Mouse (Mus musculus): Measurements from ENCODE around the gene Map6d1. TPM values are rescaled to one million over a fixed set of nuclear protein-coding genes. Genes with fewer than 3 reads are reported as not detected.

The Map6d1 gene
- 0.85 and 1.1 TPM in 2 replicates for polyA plus RNA-seq (2014; fragmentation: Nextera tagmentation; extraction: Ambion mirVana)

DNA sequence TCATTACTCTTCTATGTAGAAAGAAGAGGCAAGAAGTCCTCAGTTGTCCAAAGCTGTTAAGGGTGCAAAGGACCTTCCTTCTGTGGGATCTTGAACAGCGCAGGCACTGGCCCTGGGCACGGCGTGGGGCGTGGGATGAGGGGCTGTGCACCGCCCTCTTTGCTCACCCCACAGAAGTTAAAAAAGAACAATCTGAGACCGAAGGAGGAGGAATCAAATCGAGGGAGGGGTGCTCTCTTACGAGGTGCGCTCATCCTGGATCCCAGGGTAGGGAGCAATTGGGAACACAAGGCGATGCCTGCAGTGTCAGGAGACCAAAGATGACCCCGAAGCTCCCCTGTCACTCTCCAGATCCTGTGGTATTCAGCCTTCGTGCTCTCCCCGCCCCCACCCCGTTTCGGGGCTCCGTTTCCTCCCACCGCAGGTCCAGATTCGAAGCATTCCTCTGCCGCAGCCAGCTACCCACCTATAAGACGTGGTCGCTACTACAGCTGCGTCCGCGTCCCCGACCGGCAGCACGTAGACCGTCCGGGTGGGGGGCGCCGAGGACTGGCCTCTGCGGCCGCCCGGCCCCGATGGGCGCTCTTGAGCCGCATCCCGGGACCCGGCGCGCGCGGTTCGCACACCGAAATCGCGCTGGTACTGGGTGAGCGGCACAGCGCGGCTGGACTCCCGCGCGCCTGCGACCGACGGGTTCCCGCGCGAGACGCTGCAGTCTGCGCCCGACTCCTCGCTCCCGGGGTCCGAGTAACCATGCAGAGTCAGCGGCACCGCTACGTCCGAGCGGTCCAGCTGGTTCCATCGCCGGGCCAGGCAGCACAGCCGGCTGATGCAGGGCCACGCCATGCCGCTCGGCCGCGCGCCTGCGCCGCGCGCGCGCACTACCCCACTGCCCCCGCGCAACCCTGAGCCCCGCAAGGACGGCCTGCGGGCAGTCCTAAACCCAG is at the start of gene Map6d1:
Map6d1 (minus strand) TSS at position 891 of the 947 bp plus-strand sequence.
- Histone ChIP-seq H3K36me3 (ENCODE audit: control insufficient read depth, insufficient read depth, low read length) (no peaks in the 10 kb centered on the region), H3K4me3 (ENCODE audit: control insufficient read depth in 1 of 2, insufficient read depth in 1 of 2, low read depth in 1 of 2, low read length in 2 of 2) (peak within 1 kb of the TSS; percentile 58 to 80), H3K27me3 (ENCODE audit: control insufficient read depth, insufficient read depth, low read length) (0 out of 2 replicates have a peak, but pooled peaks cover 4% of the 10 kb centered on the region), H3K27ac (replicated peaks in 1 of 2; ENCODE audit: control insufficient read depth in 1 of 2, insufficient read depth in 1 of 2, low read depth in 2 of 2, low read length in 2 of 2) (no peak within 1 kb of the TSS), H3K9me3 (ENCODE audit: control insufficient read depth, low read length) (no peaks in the 10 kb centered on the region), H3K9ac (ENCODE audit: low read length) (peak within 1 kb of the TSS; percentile 76), H3K4me1 (ENCODE audit: control insufficient read depth in 2 of 2, insufficient read depth in 2 of 2, low read length in 2 of 2) (peaks cover 2 to 6% of the 10 kb centered on the region in 2 experiments; a peak in 1 of 4 replicates), H3K4me2 (ENCODE audit: low read length) (peak within 1 kb of the TSS; percentile 92)
- 1% methylated on average over 89 of the region's 90 CpGs for WGBS
- peak; percentile 57; the same call in 1 of the 2 replicates for ATAC-seq (ENCODE audit: insufficient number of reproducible peaks, insufficient read depth, low FRiP score, low read depth)

DNA sequence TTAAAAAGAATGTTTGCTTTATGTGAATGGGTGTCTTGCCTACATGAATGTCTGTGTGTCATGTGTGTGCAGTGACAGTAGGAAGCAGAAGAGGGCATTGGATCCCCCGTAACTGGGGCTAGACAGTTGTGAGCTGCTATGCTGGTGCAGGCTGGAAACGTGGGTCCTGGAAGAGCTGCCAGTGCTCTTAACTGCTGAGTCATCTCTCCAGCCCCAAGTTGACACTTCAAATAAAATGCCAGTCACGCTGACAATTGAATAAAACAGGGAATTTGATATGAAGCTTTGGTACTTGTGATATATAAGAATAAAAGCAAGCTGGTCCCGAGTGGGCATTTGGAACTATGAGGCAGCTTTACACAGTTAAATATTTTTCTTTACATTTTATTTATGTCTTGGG is 39.1 kb upstream of the Map6d1 start:
- peaks cover 68% of the 10 kb centered on the region for H3K36me3 ChIP-seq (ENCODE audit: control insufficient read depth, insufficient read depth, low read length)
- H3K9ac ChIP-seq (ENCODE audit: low read length) = no peak overlapping the region
- 0 out of 4 replicates have a peak, but pooled peaks cover 0 to 5% of the 10 kb centered on the region in 2 experiments for H3K4me1 ChIP-seq (ENCODE audit: control insufficient read depth in 2 of 2, insufficient read depth in 2 of 2, low read length in 2 of 2)
- H3K4me3 ChIP-seq (ENCODE audit: control insufficient read depth in 1 of 2, insufficient read depth in 1 of 2, low read depth in 1 of 2, low read length in 2 of 2) = no peak overlapping the region
- WGBS = 72% methylated on average over 4 of the region's 4 CpGs
- no peaks in the 10 kb centered on the region for H3K27me3 ChIP-seq (ENCODE audit: control insufficient read depth, insufficient read depth, low read length)
- no peak overlapping the region for H3K27ac ChIP-seq (replicated peaks in 1 of 2; ENCODE audit: control insufficient read depth in 1 of 2, insufficient read depth in 1 of 2, low read depth in 2 of 2, low read length in 2 of 2)
- no peaks in the 10 kb centered on the region for H3K9me3 ChIP-seq (ENCODE audit: control insufficient read depth, low read length)
- no peak overlapping the region for H3K4me2 ChIP-seq (ENCODE audit: low read length)
- no peak for ATAC-seq (ENCODE audit: insufficient number of reproducible peaks, insufficient read depth, low FRiP score, low read depth)

DNA sequence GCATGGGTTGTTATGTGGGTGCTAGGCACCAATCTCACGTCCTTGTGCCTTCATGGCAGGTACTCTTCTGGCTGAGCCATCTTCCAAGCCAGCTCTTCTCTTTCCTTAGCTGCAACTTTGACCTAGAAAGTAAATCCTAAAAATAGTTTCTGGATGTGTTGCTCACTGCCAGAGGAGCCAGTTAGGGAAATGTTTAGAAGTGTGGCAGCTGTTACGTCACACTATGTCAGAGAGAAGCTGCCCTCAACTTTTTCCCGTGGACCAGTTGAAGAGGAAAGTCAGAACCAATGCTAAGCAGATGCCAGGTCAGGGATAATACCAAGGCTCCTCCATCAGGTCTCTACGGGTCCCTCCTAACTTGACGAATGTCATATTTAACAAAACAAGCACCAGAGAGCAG is 38.2 kb upstream of the Map6d1 start:
- no peak for ATAC-seq (ENCODE audit: insufficient number of reproducible peaks, insufficient read depth, low FRiP score, low read depth)
- H3K36me3 ChIP-seq (ENCODE audit: control insufficient read depth, insufficient read depth, low read length) = peaks cover 59% of the 10 kb centered on the region

DNA sequence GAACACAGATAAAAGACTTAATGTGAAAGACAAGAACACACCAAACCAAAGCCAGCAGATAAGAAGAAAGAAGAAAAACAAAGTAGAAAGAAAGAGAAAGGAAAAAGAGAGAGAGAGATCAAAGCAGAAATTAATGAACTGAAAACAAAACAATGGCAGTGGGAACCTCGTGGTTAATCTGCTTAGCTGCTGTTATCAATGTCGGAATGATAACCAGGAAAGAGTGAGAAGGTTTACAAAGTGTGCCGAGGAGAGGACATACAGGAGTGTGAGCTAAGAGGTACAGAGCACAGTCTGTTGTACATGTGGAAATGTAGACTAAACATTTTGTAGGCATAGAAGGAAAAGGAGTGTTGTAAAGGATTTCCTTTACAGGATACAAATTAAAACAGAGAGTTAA is 31.8 kb upstream of the Map6d1 start:
- H3K27me3 ChIP-seq (ENCODE audit: control insufficient read depth, insufficient read depth, low read length) = no peaks in the 10 kb centered on the region
- H3K4me2 ChIP-seq (ENCODE audit: low read length) = no peak overlapping the region
- no peaks in the 10 kb centered on the region for H3K9me3 ChIP-seq (ENCODE audit: control insufficient read depth, low read length)
- 5% methylated on average over 3 of the region's 3 CpGs for WGBS
- no peak overlapping the region for H3K4me3 ChIP-seq (ENCODE audit: control insufficient read depth in 1 of 2, insufficient read depth in 1 of 2, low read depth in 1 of 2, low read length in 2 of 2)
- H3K27ac ChIP-seq (replicated peaks in 1 of 2; ENCODE audit: control insufficient read depth in 1 of 2, insufficient read depth in 1 of 2, low read depth in 2 of 2, low read length in 2 of 2) = no peak overlapping the region
- H3K36me3 ChIP-seq (ENCODE audit: control insufficient read depth, insufficient read depth, low read length) = peaks cover 2% of the 10 kb centered on the region; the same call in 1 of the 2 replicates
- H3K9ac ChIP-seq (ENCODE audit: low read length) = no peak overlapping the region
- no peak for ATAC-seq (ENCODE audit: insufficient number of reproducible peaks, insufficient read depth, low FRiP score, low read depth)
- H3K4me1 ChIP-seq (ENCODE audit: control insufficient read depth in 2 of 2, insufficient read depth in 2 of 2, low read length in 2 of 2) = peaks cover 0 to 8% of the 10 kb centered on the region in 2 experiments; a peak in 1 of 4 replicates

More for the DNA sequence above, 38.2 kb upstream of the Map6d1 start:
- Histone ChIP-seq H3K27me3 (ENCODE audit: control insufficient read depth, insufficient read depth, low read length) (no peaks in the 10 kb centered on the region), H3K4me3 (ENCODE audit: control insufficient read depth in 1 of 2, insufficient read depth in 1 of 2, low read depth in 1 of 2, low read length in 2 of 2) (no peak overlapping the region), H3K4me1 (ENCODE audit: control insufficient read depth in 2 of 2, insufficient read depth in 2 of 2, low read length in 2 of 2) (0 out of 4 replicates have a peak, but pooled peaks cover 0 to 5% of the 10 kb centered on the region in 2 experiments), H3K4me2 (ENCODE audit: low read length) (no peak overlapping the region), H3K9me3 (ENCODE audit: control insufficient read depth, low read length) (no peaks in the 10 kb centered on the region), H3K9ac (ENCODE audit: low read length) (no peak overlapping the region), H3K27ac (replicated peaks in 1 of 2; ENCODE audit: control insufficient read depth in 1 of 2, insufficient read depth in 1 of 2, low read depth in 2 of 2, low read length in 2 of 2) (no peak overlapping the region)
- 67% methylated on average over 5 of the region's 5 CpGs for WGBS

DNA sequence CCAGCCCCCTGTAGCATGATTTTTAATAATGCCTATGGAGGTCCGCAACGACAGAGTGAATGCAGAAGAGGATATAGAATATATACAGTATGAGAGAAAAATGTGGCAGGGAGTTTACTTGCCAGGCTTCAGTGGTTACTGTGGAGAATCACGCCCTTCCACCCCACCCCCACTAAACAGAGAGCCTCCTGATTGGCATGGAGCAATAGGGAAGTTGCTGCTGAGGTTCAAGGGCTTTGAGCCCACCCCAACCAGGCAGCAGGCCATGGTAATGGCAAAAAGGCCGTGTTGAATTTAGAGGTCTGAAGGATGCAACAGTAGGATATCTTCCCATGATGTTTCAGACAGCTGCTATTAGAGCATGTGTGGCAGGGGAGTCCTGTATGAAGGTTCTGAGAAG is 30.2 kb upstream of the Map6d1 start:
- WGBS = 86% methylated on average over 4 of the region's 4 CpGs
- ATAC-seq (ENCODE audit: insufficient number of reproducible peaks, insufficient read depth, low FRiP score, low read depth) = no peak
- H3K4me2 ChIP-seq (ENCODE audit: low read length) = no peak overlapping the region
- H3K9me3 ChIP-seq (ENCODE audit: control insufficient read depth, low read length) = no peaks in the 10 kb centered on the region
- H3K27ac ChIP-seq (replicated peaks in 1 of 2; ENCODE audit: control insufficient read depth in 1 of 2, insufficient read depth in 1 of 2, low read depth in 2 of 2, low read length in 2 of 2) = no peak overlapping the region
- peaks cover 0 to 8% of the 10 kb centered on the region in 2 experiments; a peak in 1 of 4 replicates for H3K4me1 ChIP-seq (ENCODE audit: control insufficient read depth in 2 of 2, insufficient read depth in 2 of 2, low read length in 2 of 2)
- no peak overlapping the region for H3K4me3 ChIP-seq (ENCODE audit: control insufficient read depth in 1 of 2, insufficient read depth in 1 of 2, low read depth in 1 of 2, low read length in 2 of 2)
- H3K27me3 ChIP-seq (ENCODE audit: control insufficient read depth, insufficient read depth, low read length) = no peaks in the 10 kb centered on the region
- no peak overlapping the region for H3K9ac ChIP-seq (ENCODE audit: low read length)
- H3K36me3 ChIP-seq (ENCODE audit: control insufficient read depth, insufficient read depth, low read length) = no peaks in the 10 kb centered on the region

DNA sequence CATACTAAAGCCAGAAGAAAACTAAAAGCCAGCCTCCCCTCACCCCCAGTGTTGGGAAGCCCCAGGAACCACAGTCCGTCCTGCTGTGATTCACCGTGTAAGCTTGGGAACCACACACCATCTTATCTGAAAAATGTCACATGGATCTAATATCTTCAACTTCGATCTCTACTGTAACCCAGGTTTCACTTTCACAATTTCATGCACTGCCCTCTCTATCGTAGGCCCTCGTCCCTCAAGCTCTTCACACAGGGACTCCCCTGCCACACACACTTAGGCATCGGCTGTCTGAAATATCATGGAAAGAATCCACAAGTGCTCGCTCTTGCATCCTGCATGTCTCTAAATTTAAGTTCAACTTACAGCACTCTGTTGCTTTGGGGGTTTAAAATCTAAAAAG is 23.9 kb upstream of the Map6d1 start:
- no peaks in the 10 kb centered on the region for H3K36me3 ChIP-seq (ENCODE audit: control insufficient read depth, insufficient read depth, low read length)
- H3K27me3 ChIP-seq (ENCODE audit: control insufficient read depth, insufficient read depth, low read length) = no peaks in the 10 kb centered on the region
- WGBS = 48% methylated on average over 7 of the region's 7 CpGs
- H3K27ac ChIP-seq (replicated peaks in 1 of 2; ENCODE audit: control insufficient read depth in 1 of 2, insufficient read depth in 1 of 2, low read depth in 2 of 2, low read length in 2 of 2) = peak overlapping the region; percentile 14 to 34; a peak in 1 of 4 replicates
- no peak overlapping the region for H3K4me3 ChIP-seq (ENCODE audit: control insufficient read depth in 1 of 2, insufficient read depth in 1 of 2, low read depth in 1 of 2, low read length in 2 of 2)
- peak overlapping the region; percentile 29 for H3K4me2 ChIP-seq (ENCODE audit: low read length)
- no peaks in the 10 kb centered on the region for H3K9me3 ChIP-seq (ENCODE audit: control insufficient read depth, low read length)
- H3K9ac ChIP-seq (ENCODE audit: low read length) = no peak overlapping the region
- ATAC-seq (ENCODE audit: insufficient number of reproducible peaks, insufficient read depth, low FRiP score, low read depth) = no peak
- H3K4me1 ChIP-seq (ENCODE audit: control insufficient read depth in 2 of 2, insufficient read depth in 2 of 2, low read length in 2 of 2) = peaks cover 0 to 9% of the 10 kb centered on the region in 2 experiments; a peak in 2 of 4 replicates

DNA sequence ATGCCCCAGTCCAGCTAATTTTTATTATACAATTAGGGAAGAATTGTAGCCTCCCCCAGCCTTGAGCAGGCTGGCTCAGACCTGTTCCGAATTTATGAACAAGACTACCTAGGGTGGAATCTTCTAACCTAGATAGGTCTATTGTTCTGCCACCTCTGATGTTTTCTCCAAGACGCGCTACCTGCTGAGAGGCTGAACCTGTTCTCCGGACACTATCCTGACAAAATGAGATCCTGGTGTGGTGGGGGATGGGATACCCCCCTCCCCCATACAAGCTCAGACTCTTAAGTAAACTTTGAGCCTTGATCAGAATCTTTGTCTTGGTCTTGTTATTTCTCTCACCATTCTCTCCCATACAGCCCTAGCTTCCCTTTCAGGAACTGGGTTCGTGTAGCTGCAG is 16.8 kb upstream of the Map6d1 start:
- WGBS = 70% methylated on average over 5 of the region's 5 CpGs
- H3K4me3 ChIP-seq (ENCODE audit: control insufficient read depth in 1 of 2, insufficient read depth in 1 of 2, low read depth in 1 of 2, low read length in 2 of 2) = no peak overlapping the region

More for the DNA sequence above, 16.8 kb upstream of the Map6d1 start:
- Histone ChIP-seq H3K9me3 (ENCODE audit: control insufficient read depth, low read length) (no peaks in the 10 kb centered on the region), H3K9ac (ENCODE audit: low read length) (no peak overlapping the region), H3K36me3 (ENCODE audit: control insufficient read depth, insufficient read depth, low read length) (no peaks in the 10 kb centered on the region), H3K27me3 (ENCODE audit: control insufficient read depth, insufficient read depth, low read length) (no peaks in the 10 kb centered on the region), H3K4me1 (ENCODE audit: control insufficient read depth in 2 of 2, insufficient read depth in 2 of 2, low read length in 2 of 2) (no peaks in the 10 kb centered on the region), H3K4me2 (ENCODE audit: low read length) (no peak overlapping the region), H3K27ac (replicated peaks in 1 of 2; ENCODE audit: control insufficient read depth in 1 of 2, insufficient read depth in 1 of 2, low read depth in 2 of 2, low read length in 2 of 2) (no peak overlapping the region)
- ATAC-seq (ENCODE audit: insufficient number of reproducible peaks, insufficient read depth, low FRiP score, low read depth) = no peak
